Mouse (Mus musculus) kidney, embryonic 15.5 days (tissue): Measurements from ENCODE around the gene Apoa2. TPM values are rescaled to one million over a fixed set of nuclear protein-coding genes. Genes with fewer than 3 reads are reported as not detected.
A peak's percentile ranks its signal among the peaks of the same experiment; 100 is the strongest.

ENCODE experiments used
- ATAC-seq: fragments of 200-750 bp; cut with Nextera tagmentation; replicated peaks from 2 replicates; pipeline ENCODE4 v1.8.0; 2017; ENCODE audit warnings: moderate TSS enrichment; ENCODE audit not compliant: low FRiP score
- H3K27ac ChIP-seq: fragments of 300-500 bp; sonication (generic); 2 replicates; pipeline ENCODE4 v1.5.1; 2015; ENCODE audit warnings: mild to moderate bottlenecking, inconsistent platforms
- H3K27me3 ChIP-seq: fragments of 300-500 bp; sonication (generic); 2 replicates; pipeline ENCODE4 v1.6.1; 2015; ENCODE audit warnings: inconsistent platforms
- H3K36me3 ChIP-seq: fragments of 300-500 bp; sonication (generic); 2 replicates; pipeline ENCODE4 v1.6.1; 2015; ENCODE audit warnings: inconsistent platforms
- H3K4me1 ChIP-seq: fragments of 300-500 bp; sonication (generic); 2 replicates; pipeline ENCODE4 v1.6.1; 2015; ENCODE audit warnings: inconsistent platforms
- H3K4me2 ChIP-seq: fragments of 300-500 bp; sonication (generic); 2 replicates; pipeline ENCODE4 v1.6.1; 2015; ENCODE audit warnings: moderate library complexity, mild to moderate bottlenecking, inconsistent platforms
- H3K4me3 ChIP-seq: fragments of 300-500 bp; sonication (generic); replicated peaks from 2 replicates; pipeline ENCODE4 v1.5.1; 2015; ENCODE audit warnings: mild to moderate bottlenecking, inconsistent platforms
- H3K9ac ChIP-seq: fragments of 300-500 bp; sonication (generic); 2 replicates; pipeline ENCODE4 v1.6.1; 2015; ENCODE audit warnings: mild to moderate bottlenecking, inconsistent platforms
- H3K9me3 ChIP-seq: fragments of 300-500 bp; sonication (generic); replicated peaks from 2 replicates; pipeline ENCODE4 v1.6.1; 2016; ENCODE audit warnings: inconsistent platforms
- WGBS: fragments of 180-500 bp; shearing (Covaris S2); methylation state at CpG from one replicate; pipeline ENCODE4 v1.1.7; 2015; ENCODE audit warnings: mixed read lengths; 5-methylcytosine and 5-hydroxymethylcytosine counted together
- polyA plus RNA-seq: library from polyadenylated mRNA; unstranded; fragments of >200 nt; fragmentation: Nextera tagmentation; extraction: Ambion mirVana; gene quantifications from 2 replicates; pipeline ENCODE4 v1.2.1, GENCODE M21; 2015

Gene Apoa2
- polyA plus RNA-seq, 1 experiment from 2014 or later: 97.5 TPM

GRCm38 (mm10) chr1:171229750-171230149, 4.9 kb downstream of the Apoa2 start:
- Histone ChIP-seq H3K4me2 (no peak overlapping the region), H3K9ac (no peak overlapping the region), H3K9me3 (no peaks in the 10 kb centered on the region), H3K4me3 (no peak overlapping the region), H3K27me3 (no peaks in the 10 kb centered on the region), H3K4me1 (peaks cover 13% of the 10 kb centered on the region; the same call in 1 of the 2 replicates), H3K27ac (peak overlapping the region; percentile 49), H3K36me3 (peaks cover 16% of the 10 kb centered on the region)
- WGBS: 43% methylated on average over 6 of the region's 6 CpGs
- no peak for ATAC-seq

GRCm38 (mm10) chr1:171230215-171230614, 5.4 kb downstream of the Apoa2 start:
- Histone ChIP-seq H3K4me3 (no peak overlapping the region), H3K9ac (no peak overlapping the region), H3K4me1 (peaks cover 13% of the 10 kb centered on the region; the same call in 1 of the 2 replicates), H3K4me2 (no peak overlapping the region), H3K27me3 (no peaks in the 10 kb centered on the region), H3K36me3 (peaks cover 20% of the 10 kb centered on the region), H3K9me3 (no peaks in the 10 kb centered on the region), H3K27ac (0 out of 2 replicates have a peak overlapping the region, but pooled peaks have one; percentile 49)
- WGBS: 61% methylated on average over 3 of the region's 3 CpGs
- ATAC-seq: no peak

- Histone ChIP-seq H3K36me3 (peaks cover 37% of the 10 kb centered on the region), H3K4me2 (no peak overlapping the region)
- 82% methylated on average over 4 of the region's 4 CpGs for WGBS
These were observed 7.0 kb downstream of the Apoa2 start for GRCm38 (mm10) chr1:171231844-171232243.

GRCm38 (mm10) chr1:171232348-171232747, 7.5 kb downstream of the Apoa2 start:
- no peak overlapping the region for H3K4me3 ChIP-seq
- peaks cover 42% of the 10 kb centered on the region for H3K36me3 ChIP-seq
- H3K4me1 ChIP-seq: peaks cover 13% of the 10 kb centered on the region; the same call in 1 of the 2 replicates
- H3K4me2 ChIP-seq: no peak overlapping the region
- H3K9me3 ChIP-seq: no peaks in the 10 kb centered on the region
- WGBS: 84% methylated on average over 5 of the region's 5 CpGs
- no peak overlapping the region for H3K9ac ChIP-seq
- ATAC-seq: no peak
- H3K27me3 ChIP-seq: no peaks in the 10 kb centered on the region
- H3K27ac ChIP-seq: no peak overlapping the region

More at GRCm38 (mm10) chr1:171231844-171232243, 7.0 kb downstream of the Apoa2 start:
- no peak overlapping the region for H3K9ac ChIP-seq
- H3K27ac ChIP-seq: no peak overlapping the region
- H3K4me1 ChIP-seq: peaks cover 13% of the 10 kb centered on the region; the same call in 1 of the 2 replicates
- no peak overlapping the region for H3K4me3 ChIP-seq
- H3K27me3 ChIP-seq: no peaks in the 10 kb centered on the region
- no peaks in the 10 kb centered on the region for H3K9me3 ChIP-seq
- no peak for ATAC-seq

GRCm38 (mm10) chr1:171232800-171233730, 8.2 kb downstream of the Apoa2 start:
- WGBS: 88% methylated on average over 12 of the region's 12 CpGs
- H3K36me3 ChIP-seq: peaks cover 49% of the 10 kb centered on the region

GRCm38 (mm10) chr1:171234126-171234525, 9.3 kb downstream of the Apoa2 start, which contains the start of gene Fcer1g:
TSS of gene Fcer1g (minus strand) at chr1:171234365.
- Histone ChIP-seq H3K4me3 (no peak within 1 kb of the TSS), H3K27ac (no peak within 1 kb of the TSS; the same call in 1 of the 2 replicates), H3K4me1 (peaks cover 13% of the 10 kb centered on the region; the same call in 1 of the 2 replicates), H3K36me3 (peaks cover 59% of the 10 kb centered on the region), H3K4me2 (no peak within 1 kb of the TSS), H3K9ac (no peak within 1 kb of the TSS), H3K9me3 (no peaks in the 10 kb centered on the region), H3K27me3 (no peaks in the 10 kb centered on the region)
- ATAC-seq: no peak
- 88% methylated on average over 14 of the region's 14 CpGs for WGBS

More at GRCm38 (mm10) chr1:171232800-171233730, 8.2 kb downstream of the Apoa2 start:
- no peak overlapping the region for H3K4me2 ChIP-seq
- ATAC-seq: no peak
- no peaks in the 10 kb centered on the region for H3K27me3 ChIP-seq
- H3K4me1 ChIP-seq: peaks cover 13% of the 10 kb centered on the region; the same call in 1 of the 2 replicates
- H3K9me3 ChIP-seq: no peaks in the 10 kb centered on the region
- no peak overlapping the region for H3K9ac ChIP-seq
- H3K4me3 ChIP-seq: no peak overlapping the region
- no peak overlapping the region; the same call in 1 of the 2 replicates for H3K27ac ChIP-seq

- Histone ChIP-seq H3K4me2 (no peak overlapping the region), H3K36me3 (peaks cover 63% of the 10 kb centered on the region), H3K4me3 (no peak overlapping the region), H3K9me3 (no peaks in the 10 kb centered on the region), H3K9ac (no peak overlapping the region), H3K27me3 (no peaks in the 10 kb centered on the region), H3K4me1 (peaks cover 13% of the 10 kb centered on the region; the same call in 1 of the 2 replicates), H3K27ac (no peak overlapping the region)
- WGBS: 78% methylated on average over 4 of the region's 4 CpGs
- no peak for ATAC-seq
These were observed 9.7 kb downstream of the Apoa2 start for GRCm38 (mm10) chr1:171234538-171234937.

GRCm38 (mm10) chr1:171235791-171236190, 10.9 kb downstream of the Apoa2 start:
- Histone ChIP-seq H3K36me3 (peaks cover 76% of the 10 kb centered on the region), H3K9ac (no peak overlapping the region), H3K4me3 (no peak overlapping the region), H3K27ac (no peak overlapping the region), H3K4me2 (no peak overlapping the region), H3K27me3 (no peaks in the 10 kb centered on the region), H3K9me3 (no peaks in the 10 kb centered on the region), H3K4me1 (peaks cover 11% of the 10 kb centered on the region; the same call in 1 of the 2 replicates)
- 91% methylated on average over 4 of the region's 4 CpGs for WGBS
- no peak for ATAC-seq

- no peak overlapping the region for H3K27ac ChIP-seq
- no peak for ATAC-seq
- H3K4me1 ChIP-seq: peaks cover 15% of the 10 kb centered on the region; the same call in 1 of the 2 replicates
- no peak overlapping the region for H3K4me3 ChIP-seq
- no peak overlapping the region for H3K4me2 ChIP-seq
- H3K9ac ChIP-seq: no peak overlapping the region
- H3K9me3 ChIP-seq: no peaks in the 10 kb centered on the region
- peaks cover 92% of the 10 kb centered on the region for H3K36me3 ChIP-seq
- WGBS: 85% methylated on average over 6 of the region's 6 CpGs
- H3K27me3 ChIP-seq: no peaks in the 10 kb centered on the region
These were observed 12.6 kb downstream of the Apoa2 start for GRCm38 (mm10) chr1:171237438-171237837.

- 0 out of 2 replicates have a peak, but pooled peaks have one; percentile 24 for ATAC-seq
- Histone ChIP-seq H3K36me3 (peaks cover 100% of the 10 kb centered on the region), H3K27me3 (no peaks in the 10 kb centered on the region), H3K4me2 (no peak overlapping the region), H3K4me3 (no peak overlapping the region), H3K9ac (no peak overlapping the region), H3K9me3 (no peaks in the 10 kb centered on the region), H3K4me1 (peaks cover 15% of the 10 kb centered on the region; the same call in 1 of the 2 replicates), H3K27ac (no peak overlapping the region)
- WGBS: 71% methylated on average over 14 of the region's 14 CpGs
These were observed 13.6 kb downstream of the Apoa2 start for GRCm38 (mm10) chr1:171238463-171238862.

- H3K9me3 ChIP-seq: no peaks in the 10 kb centered on the region
These were observed 15.3 kb downstream of the Apoa2 start for GRCm38 (mm10) chr1:171239992-171240744.

More at GRCm38 (mm10) chr1:171239992-171240744, 15.3 kb downstream of the Apoa2 start:
- no peak overlapping the region for H3K4me3 ChIP-seq
- ATAC-seq: 0 out of 2 replicates have a peak, but pooled peaks have one; percentile 34
- H3K4me2 ChIP-seq: no peak overlapping the region
- no peaks in the 10 kb centered on the region for H3K27me3 ChIP-seq
- peaks cover 98% of the 10 kb centered on the region for H3K36me3 ChIP-seq
- WGBS: 59% methylated on average over 15 of the region's 15 CpGs
- H3K27ac ChIP-seq: 0 out of 2 replicates have a peak overlapping the region, but pooled peaks have one; percentile 24
- H3K4me1 ChIP-seq: peaks cover 15% of the 10 kb centered on the region; the same call in 1 of the 2 replicates
- H3K9ac ChIP-seq: no peak overlapping the region
